Mouse (Mus musculus): Measurements from ENCODE around the gene Slx1b.

GRCm38 (mm10) chr7:126718787-126719337, 23.3 kb upstream of the Slx1b start:
- TF ChIP-seq EP300 (IDR thresholded peaks at IDR 0.05) (no peak), CTCF (IDR thresholded peaks at IDR 0.05) (peak; percentile 18; the same call in 1 of the 2 replicates)
